Mouse (Mus musculus) liver, embryonic 14.5 days (tissue): ENCODE data around the gene Gas6. TPM values are rescaled to one million over a fixed set of nuclear protein-coding genes. Genes with fewer than 3 reads are reported as not detected.

ENCODE experiments used
- ATAC-seq: fragments of 200-750 bp; cut with Nextera tagmentation; 2 replicates; pipeline ENCODE4 v1.8.0; 2017; ENCODE audit warnings: moderate number of reproducible peaks, mild to moderate bottlenecking, moderate library complexity; ENCODE audit not compliant: insufficient read depth
- DNase-seq, 3 experiments: peaks; one replicate each; pipeline ENCODE4 v3.0.0-alpha.2; 2012 to 2013; ENCODE audit warnings: low read depth in 3 of 3, low spot score in 3 of 3
- H3K27ac ChIP-seq: fragments of 300-500 bp; sonication (generic); 2 replicates; pipeline ENCODE4 v1.5.1; 2014; ENCODE audit warnings: moderate library complexity, mild to moderate bottlenecking, control low read depth, inconsistent platforms
- H3K27me3 ChIP-seq: fragments of 300-500 bp; sonication (generic); 2 replicates; pipeline ENCODE4 v1.6.1; 2014; ENCODE audit warnings: mild to moderate bottlenecking, low read length, moderate library complexity; ENCODE audit not compliant: control insufficient read depth, insufficient read depth
- H3K36me3 ChIP-seq: fragments of 300-500 bp; sonication (generic); replicated peaks from 2 replicates; pipeline ENCODE4 v1.6.1; 2014; ENCODE audit warnings: low read depth; ENCODE audit not compliant: control insufficient read depth, insufficient read depth
- H3K4me1 ChIP-seq, 2 experiments: fragments of 200-500 bp in 1 of 2; fragments of 300-500 bp in 1 of 2; sonication (generic) in 1 of 2; replicated peaks; 2 replicates each; pipeline ENCODE4 v1.6.1; 2012 to 2014; ENCODE audit warnings: antibody characterized with exemption in 1 of 2, inconsistent platforms in 1 of 2, low read length in 1 of 2; ENCODE audit not compliant: control insufficient read depth in 2 of 2, insufficient read depth in 2 of 2
- H3K4me2 ChIP-seq: fragments of 300-500 bp; sonication (generic); 2 replicates; pipeline ENCODE4 v1.6.1; 2014; ENCODE audit warnings: low read depth, mild to moderate bottlenecking, control low read depth, moderate library complexity
- H3K4me3 ChIP-seq, 2 experiments: fragments of 200-500 bp in 1 of 2; fragments of 300-500 bp in 1 of 2; sonication (generic) in 1 of 2; 2 replicates each; pipeline ENCODE4 v1.5.1; 2012 to 2014; ENCODE audit warnings: low read depth in 2 of 2, low read length in 2 of 2, mild to moderate bottlenecking in 2 of 2, control low read depth in 1 of 2, inconsistent platforms in 1 of 2, moderate library complexity in 1 of 2; ENCODE audit not compliant: insufficient read depth in 1 of 2
- H3K9ac ChIP-seq: fragments of 300-500 bp; sonication (generic); replicated peaks from 2 replicates; pipeline ENCODE4 v1.6.1; 2014; ENCODE audit warnings: mild to moderate bottlenecking, control low read depth, moderate library complexity
- H3K9me3 ChIP-seq: fragments of 300-500 bp; sonication (generic); 2 replicates; pipeline ENCODE4 v1.6.1; 2016; ENCODE audit warnings: low read length, mixed read lengths; ENCODE audit not compliant: control insufficient read depth
- CTCF ChIP-seq: IDR thresholded peaks from 2 replicates; pipeline ENCODE4 v1.5.1; 2016; ENCODE audit warnings: antibody characterized with exemption, low read depth, control low read depth
- EP300 ChIP-seq: IDR thresholded peaks from 2 replicates; pipeline ENCODE4 v1.6.1; 2016; ENCODE audit warnings: antibody characterized with exemption, low read depth
- whole genome bisulfite sequencing: fragments of 180-500 bp; shearing (Covaris S2); extraction: QIAGEN DNeasy Blood & Tissue Kit; methylation state at CpG from one replicate; pipeline ENCODE4 v1.1.7; 2014; ENCODE audit not compliant: insufficient replicate concordance; 5-methylcytosine and 5-hydroxymethylcytosine counted together
- polyA plus RNA-seq, 2 experiments: library from polyadenylated mRNA; depleted of rRNA in 1 of 2; stranded (reverse) in 1 of 2; unstranded in 1 of 2; fragments of >200 nt; fragmentation: Nextera tagmentation in 1 of 2; extraction: Ambion mirVana in 1 of 2; gene quantifications; 2 replicates each; pipeline versions ENCODE4 v1.2.1 to v1.2.3; 2012 to 2014

The Gas6 gene
- polyA plus RNA-seq, 2 experiments, result 2.2 to 2.7 TPM

- H3K36me3 ChIP-seq, result no peaks in the 10 kb centered on the region
- no peaks in the 10 kb centered on the region for H3K4me1 ChIP-seq
- H3K9me3 ChIP-seq, result no peaks in the 10 kb centered on the region
- ATAC-seq (no peak), DNase-seq (no peak)
- no peak overlapping the region for H3K9ac ChIP-seq
- no peak overlapping the region for H3K4me3 ChIP-seq
- H3K4me2 ChIP-seq, result no peak overlapping the region
- no peak overlapping the region for H3K27ac ChIP-seq
- peaks cover 13% of the 10 kb centered on the region for H3K27me3 ChIP-seq
- no peak for TF ChIP-seq CTCF
- no peak for TF ChIP-seq EP300
- 34% methylated on average over 2 of the region's 2 CpGs for WGBS
Observed at GRCm38 (mm10) chr8:13437531-13437930, 56.8 kb downstream of the Gas6 start.

GRCm38 (mm10) chr8:13436052-13436451, 58.2 kb downstream of the Gas6 start:
- no peak overlapping the region for H3K4me2 ChIP-seq
- TF ChIP-seq EP300 (no peak), CTCF (no peak)
- no peak overlapping the region for H3K4me3 ChIP-seq
- peaks cover 13% of the 10 kb centered on the region for H3K27me3 ChIP-seq
- no peak for ATAC-seq
- no peaks in the 10 kb centered on the region for H3K4me1 ChIP-seq
- H3K36me3 ChIP-seq, result no peaks in the 10 kb centered on the region
- no peak overlapping the region for H3K9ac ChIP-seq
- no peak overlapping the region for H3K27ac ChIP-seq
- DNase-seq, result no peak
- WGBS, result 6% methylated on average over 8 of the region's 8 CpGs
- no peaks in the 10 kb centered on the region for H3K9me3 ChIP-seq

GRCm38 (mm10) chr8:13434889-13435288, 59.4 kb downstream of the Gas6 start, which contains the start of gene Tmem255b:
TSS of gene Tmem255b (plus strand) at chr8:13435189.
- DNase-seq, result no peak
- Histone ChIP-seq H3K4me3 (no peak within 1 kb of the TSS), H3K27me3 (peaks cover 13% of the 10 kb centered on the region), H3K4me2 (no peak within 1 kb of the TSS), H3K27ac (no peak within 1 kb of the TSS), H3K9me3 (no peaks in the 10 kb centered on the region), H3K9ac (no peak within 1 kb of the TSS), H3K4me1 (no peaks in the 10 kb centered on the region), H3K36me3 (no peaks in the 10 kb centered on the region)
- no peak for ATAC-seq
- TF ChIP-seq EP300 (no peak), CTCF (no peak)
- 19% methylated on average over 10 of the region's 10 CpGs for WGBS

- Histone ChIP-seq H3K4me3 (no peak overlapping the region), H3K36me3 (no peaks in the 10 kb centered on the region), H3K4me1 (no peaks in the 10 kb centered on the region), H3K9me3 (no peaks in the 10 kb centered on the region), H3K27ac (no peak overlapping the region), H3K4me2 (no peak overlapping the region), H3K27me3 (peaks cover 13% of the 10 kb centered on the region), H3K9ac (no peak overlapping the region)
- WGBS, result 34% methylated on average over 5 of the region's 5 CpGs
- TF ChIP-seq EP300 (no peak), CTCF (no peak)
- DNase-seq (no peak), ATAC-seq (no peak)
Observed at GRCm38 (mm10) chr8:13433130-13433529, 61.2 kb downstream of the Gas6 start.

GRCm38 (mm10) chr8:13430866-13431265, 63.4 kb downstream of the Gas6 start:
- ATAC-seq (no peak), DNase-seq (no peak)
- no peak for TF ChIP-seq CTCF
- TF ChIP-seq EP300, result no peak
- H3K27me3 ChIP-seq, result peaks cover 9% of the 10 kb centered on the region
- no peak overlapping the region for H3K4me2 ChIP-seq
- no peaks in the 10 kb centered on the region for H3K36me3 ChIP-seq
- no peak overlapping the region for H3K27ac ChIP-seq
- no peaks in the 10 kb centered on the region for H3K9me3 ChIP-seq
- no peak overlapping the region for H3K4me3 ChIP-seq
- H3K9ac ChIP-seq, result no peak overlapping the region
- H3K4me1 ChIP-seq, result no peaks in the 10 kb centered on the region
